Mouse (Mus musculus) kidney, adult 2 months (tissue): Measurements from ENCODE around the gene Abhd15.

ENCODE experiments used
- CTCF ChIP-seq: fragments of 200-500 bp; conservative IDR thresholded peaks from 2 replicates; pipeline ENCODE4 v1.5.1; 2011; ENCODE audit warnings: low read depth, mild to moderate bottlenecking, control low read depth, low read length, moderate library complexity, mixed read lengths; ENCODE audit not compliant: insufficient read depth, insufficient read length
- POLR2A ChIP-seq: fragments of 200-500 bp; IDR thresholded peaks from one replicate; pipeline ENCODE4 v1.6.1; 2011; ENCODE audit warnings: low read depth, low read length, control low read depth

DNA sequence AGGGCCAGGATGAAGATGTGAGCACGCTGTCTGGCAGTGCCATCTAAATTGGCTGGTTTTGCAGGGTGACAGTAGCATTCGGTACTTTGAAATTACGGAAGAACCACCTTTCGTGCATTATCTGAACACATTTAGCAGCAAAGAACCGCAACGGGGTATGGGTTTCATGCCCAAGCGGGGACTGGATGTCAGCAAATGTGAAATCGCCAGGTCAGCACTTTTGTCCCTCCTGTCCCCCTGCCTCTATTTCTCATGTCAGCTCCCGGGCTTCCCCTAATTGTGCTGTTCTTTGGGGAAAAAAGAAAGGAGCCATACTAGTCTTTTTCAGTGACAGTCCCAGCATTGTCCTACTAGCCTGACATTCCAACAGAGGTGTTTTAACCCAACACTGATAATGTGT lies 46.5 kb upstream of the Abhd15 start:
- TF ChIP-seq CTCF, result no peak
- TF ChIP-seq POLR2A, result no peak
